Mouse (Mus musculus) midbrain, postnatal 0 days (tissue): ENCODE data around the gene Ap2a2. TPM values are rescaled to one million over a fixed set of nuclear protein-coding genes. Genes with fewer than 3 reads are reported as not detected.

Experiments used
- ATAC-seq: fragments of 200-750 bp; cut with Nextera tagmentation; 2 replicates; pipeline ENCODE4 v1.8.0; 2017; ENCODE audit warnings: moderate number of reproducible peaks, mild to moderate bottlenecking, moderate TSS enrichment, moderate library complexity; ENCODE audit not compliant: low FRiP score
- DNase-seq: peaks from one replicate; pipeline ENCODE4 v3.0.0-alpha.2; 2015; ENCODE audit warnings: low spot score
- H3K27ac ChIP-seq: fragments of 300-500 bp; sonication (generic); 2 replicates; pipeline ENCODE4 v1.5.1; 2014; ENCODE audit warnings: low read depth, mild to moderate bottlenecking, low read length, mixed read lengths
- H3K27me3 ChIP-seq: fragments of 300-500 bp; sonication (generic); 2 replicates; pipeline ENCODE4 v1.6.1; 2014; ENCODE audit warnings: low read length, control low read depth, mixed read lengths; ENCODE audit not compliant: insufficient read depth
- H3K36me3 ChIP-seq: fragments of 300-500 bp; sonication (generic); 2 replicates; pipeline ENCODE4 v1.6.1; 2014; ENCODE audit warnings: low read length, control low read depth, mixed read lengths; ENCODE audit not compliant: insufficient read depth
- H3K4me1 ChIP-seq: fragments of 300-500 bp; sonication (generic); 2 replicates; pipeline ENCODE4 v1.6.1; 2014; ENCODE audit warnings: mild to moderate bottlenecking, control low read depth, antibody characterized with exemption, low read length, mixed read lengths; ENCODE audit not compliant: insufficient read depth
- H3K4me2 ChIP-seq: fragments of 300-500 bp; sonication (generic); 2 replicates; pipeline ENCODE4 v1.6.1; 2014; ENCODE audit warnings: low read depth, mild to moderate bottlenecking, low read length, mixed read lengths; ENCODE audit not compliant: poor library complexity, severe bottlenecking
- H3K4me3 ChIP-seq: fragments of 300-500 bp; sonication (generic); 2 replicates; pipeline ENCODE4 v1.5.1; 2014; ENCODE audit warnings: low read depth, mild to moderate bottlenecking, low read length, moderate library complexity
- H3K9ac ChIP-seq: fragments of 300-500 bp; sonication (generic); replicated peaks from 2 replicates; pipeline ENCODE4 v1.6.1; 2014; ENCODE audit warnings: mild to moderate bottlenecking, low read length, moderate library complexity, mixed read lengths; ENCODE audit not compliant: poor library complexity, severe bottlenecking
- H3K9me3 ChIP-seq: fragments of 300-500 bp; sonication (generic); 2 replicates; pipeline ENCODE4 v1.6.1; 2016; ENCODE audit warnings: low read length, control low read depth
- CTCF ChIP-seq: IDR thresholded peaks from 2 replicates; pipeline ENCODE4 v1.5.1; 2016; ENCODE audit warnings: antibody characterized with exemption, mild to moderate bottlenecking
- WGBS: fragments of 180-500 bp; shearing (Covaris S2); extraction: QIAGEN DNeasy Blood & Tissue Kit; methylation state at CpG from one replicate; pipeline ENCODE4 v1.1.7; 2014; 5-methylcytosine and 5-hydroxymethylcytosine counted together
- polyA plus RNA-seq: library from polyadenylated mRNA; unstranded; fragments of >200 nt; fragmentation: Nextera tagmentation; extraction: Ambion mirVana; gene quantifications from 2 replicates; pipeline ENCODE4 v1.2.1, GENCODE M21; 2015
- total RNA-seq: library from RNA; depleted of rRNA; stranded (reverse); fragments of >200 nt; gene quantifications from 2 replicates; pipeline ENCODE4 v1.2.3, GENCODE M21; 2014

The Ap2a2 gene
- total and polyA plus RNA-seq, 2 experiments from 2014 or later: 129 to 203 TPM

DNA sequence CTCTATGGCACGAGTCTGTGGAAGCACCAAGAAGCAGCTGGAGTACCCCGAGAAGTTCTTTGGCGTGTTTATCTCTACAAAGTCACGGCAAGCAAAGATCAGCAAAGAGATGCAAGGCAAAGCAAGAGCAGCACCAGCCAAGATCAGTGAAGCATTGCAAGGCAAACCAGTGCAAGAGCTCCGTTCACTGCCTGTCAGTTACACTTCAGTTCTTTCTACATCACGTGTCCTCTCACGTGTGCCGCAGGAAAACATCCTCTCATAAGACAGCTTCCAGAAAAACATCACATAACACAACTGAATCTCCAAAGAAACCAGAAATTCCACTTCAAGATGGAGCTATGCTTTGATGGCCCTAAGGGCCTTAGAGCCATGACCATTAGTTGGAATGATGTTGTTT, 29.0 kb downstream of the Ap2a2 start:
- no peaks in the 10 kb centered on the region for H3K4me1 ChIP-seq
- H3K4me2 ChIP-seq: no peak overlapping the region
- H3K27ac ChIP-seq: no peak overlapping the region
- ATAC-seq (no peak), DNase-seq (no peak)
- H3K4me3 ChIP-seq: no peak overlapping the region
- TF ChIP-seq CTCF: no peak
- no peak overlapping the region for H3K9ac ChIP-seq
- no peaks in the 10 kb centered on the region for H3K9me3 ChIP-seq
- H3K36me3 ChIP-seq: peaks cover 19% of the 10 kb centered on the region; the same call in 1 of the 2 replicates
- WGBS: 95% methylated on average over 8 of the region's 8 CpGs
- H3K27me3 ChIP-seq: no peaks in the 10 kb centered on the region

GRCm38 (mm10) chr7:141592096-141592495, 30.1 kb downstream of the Ap2a2 start:
- H3K9me3 ChIP-seq: no peaks in the 10 kb centered on the region
- H3K4me3 ChIP-seq: no peak overlapping the region
- ATAC-seq: no peak
- 100% methylated on average over 1 of the region's 1 CpGs for WGBS
- no peaks in the 10 kb centered on the region for H3K4me1 ChIP-seq
- no peak for TF ChIP-seq CTCF
- DNase-seq: no peak
- H3K4me2 ChIP-seq: no peak overlapping the region
- H3K36me3 ChIP-seq: peaks cover 19% of the 10 kb centered on the region; the same call in 1 of the 2 replicates
- H3K27me3 ChIP-seq: no peaks in the 10 kb centered on the region
- H3K9ac ChIP-seq: no peak overlapping the region
- no peak overlapping the region for H3K27ac ChIP-seq

- Histone ChIP-seq H3K9me3 (no peaks in the 10 kb centered on the region), H3K4me3 (no peak overlapping the region), H3K9ac (no peak overlapping the region), H3K36me3 (peaks cover 25% of the 10 kb centered on the region), H3K27me3 (no peaks in the 10 kb centered on the region), H3K27ac (no peak overlapping the region), H3K4me2 (no peak overlapping the region), H3K4me1 (no peaks in the 10 kb centered on the region)
- WGBS: 96% methylated on average over 6 of the region's 6 CpGs
- TF ChIP-seq CTCF: no peak
- no peak for DNase-seq
- no peak for ATAC-seq
Observed at GRCm38 (mm10) chr7:141593056-141593455, 31.1 kb downstream of the Ap2a2 start.

GRCm38 (mm10) chr7:141596971-141597370, 35.0 kb downstream of the Ap2a2 start:
- Histone ChIP-seq H3K4me3 (no peak overlapping the region), H3K36me3 (peaks cover 41% of the 10 kb centered on the region), H3K4me1 (no peaks in the 10 kb centered on the region), H3K9ac (no peak overlapping the region), H3K4me2 (no peak overlapping the region), H3K27ac (no peak overlapping the region), H3K9me3 (no peaks in the 10 kb centered on the region), H3K27me3 (no peaks in the 10 kb centered on the region)
- ATAC-seq: no peak
- WGBS: 85% methylated on average over 1 of the region's 1 CpGs
- no peak for DNase-seq
- TF ChIP-seq CTCF: no peak

DNA sequence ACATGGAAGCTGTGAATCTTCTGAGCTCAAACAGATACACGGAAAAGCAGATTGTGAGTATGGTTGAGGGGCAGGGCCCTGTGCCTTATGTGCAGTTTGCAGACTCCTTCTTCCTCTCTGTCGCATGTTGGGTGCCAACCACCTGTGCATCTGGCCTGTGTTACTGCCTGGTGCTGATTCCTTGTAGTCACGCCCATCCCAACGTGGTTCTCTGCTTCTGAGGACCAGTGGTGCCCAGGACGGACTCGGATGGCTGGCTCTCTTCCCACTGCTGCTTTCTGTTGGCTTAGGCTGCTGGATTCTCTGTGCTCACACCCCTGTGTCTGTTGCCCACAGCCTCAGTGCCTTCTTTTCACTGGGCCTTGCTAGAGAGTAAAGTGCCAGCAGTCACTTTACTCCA, 35.6 kb downstream of the Ap2a2 start:
- ATAC-seq: no peak
- peak; percentile 4 for DNase-seq
- Histone ChIP-seq H3K4me1 (no peaks in the 10 kb centered on the region), H3K27me3 (no peaks in the 10 kb centered on the region), H3K9ac (no peak overlapping the region), H3K4me2 (no peak overlapping the region), H3K4me3 (no peak overlapping the region), H3K27ac (no peak overlapping the region), H3K36me3 (peaks cover 47% of the 10 kb centered on the region), H3K9me3 (no peaks in the 10 kb centered on the region)
- 91% methylated on average over 6 of the region's 6 CpGs for WGBS
- TF ChIP-seq CTCF: no peak

DNA sequence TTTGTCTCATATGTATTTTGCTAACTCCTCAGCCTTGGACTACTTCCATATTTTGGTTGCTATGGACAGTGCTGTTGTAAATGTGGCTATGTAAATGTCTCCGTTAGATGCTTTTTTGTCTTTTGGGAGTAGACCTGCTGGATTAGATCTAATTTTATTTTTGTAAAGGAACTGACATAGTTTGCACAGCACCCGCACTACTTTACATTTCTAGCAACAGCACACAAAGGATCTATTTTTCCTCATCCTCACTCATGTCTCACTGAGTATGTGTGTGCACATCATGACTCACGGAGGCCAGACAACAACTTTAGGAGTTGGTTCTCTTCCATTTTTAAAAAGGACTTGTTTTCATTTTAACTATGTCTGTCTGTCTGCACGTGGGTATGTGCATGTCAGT, 45.7 kb downstream of the Ap2a2 start:
- Histone ChIP-seq H3K9me3 (no peaks in the 10 kb centered on the region), H3K36me3 (peaks cover 69% of the 10 kb centered on the region), H3K4me1 (no peaks in the 10 kb centered on the region), H3K27ac (no peak overlapping the region), H3K9ac (no peak overlapping the region), H3K4me2 (no peak overlapping the region), H3K4me3 (no peak overlapping the region), H3K27me3 (no peaks in the 10 kb centered on the region)
- no peak for ATAC-seq
- DNase-seq: no peak
- WGBS: 88% methylated on average over 4 of the region's 4 CpGs
- TF ChIP-seq CTCF: no peak
